Mouse (Mus musculus): ENCODE results near the gene Prkcb. TPM values are rescaled to one million over a fixed set of nuclear protein-coding genes. Genes with fewer than 3 reads are reported as not detected.

The Prkcb gene
- total RNA-seq, 1 experiment from 2014 or later, result 3.7 TPM

DNA sequence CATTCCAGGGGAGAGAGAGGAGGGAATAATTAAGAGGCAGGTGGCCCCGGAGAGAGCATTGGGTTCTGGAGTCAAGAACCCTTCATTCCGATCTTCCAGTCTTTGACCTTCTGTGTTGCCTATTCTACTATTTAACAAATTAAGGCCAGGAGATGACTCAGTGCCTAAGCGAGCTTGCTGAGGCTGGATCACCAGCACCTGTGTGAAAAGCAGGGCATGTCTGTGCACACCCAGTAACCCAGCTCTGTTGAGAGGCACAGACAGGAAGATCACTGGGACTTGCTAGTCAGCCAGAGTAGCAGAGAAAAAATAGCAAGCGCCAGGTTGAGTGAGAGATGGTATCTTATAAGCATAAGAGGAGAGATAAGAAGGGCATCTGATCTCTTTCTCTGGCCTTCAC is 146.4 kb downstream of the Prkcb start:
- no peak for ATAC-seq (replicated peaks; ENCODE audit: low read depth, poor library complexity, severe bottlenecking)

DNA sequence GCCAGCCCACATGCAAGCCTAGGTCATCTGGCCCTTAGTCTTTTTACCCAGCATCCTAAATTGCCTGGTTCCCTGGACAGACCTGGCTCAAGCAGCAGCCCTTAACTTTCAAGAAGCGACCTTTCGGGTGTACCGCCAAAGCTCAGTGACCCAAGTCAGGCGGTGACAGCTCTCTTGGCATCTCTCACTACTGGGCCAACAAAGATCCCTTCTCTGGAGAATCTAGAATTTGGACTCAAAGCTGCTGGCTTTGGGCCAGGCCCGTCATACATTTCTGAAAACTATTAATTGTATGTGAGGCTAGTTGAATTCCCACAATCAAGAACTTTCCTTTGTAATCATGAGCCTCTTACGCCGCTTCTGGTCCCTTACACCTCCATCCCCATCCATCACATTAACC is 147.0 kb downstream of the Prkcb start:
- ATAC-seq (replicated peaks; ENCODE audit: low read depth, poor library complexity, severe bottlenecking), result no peak

DNA sequence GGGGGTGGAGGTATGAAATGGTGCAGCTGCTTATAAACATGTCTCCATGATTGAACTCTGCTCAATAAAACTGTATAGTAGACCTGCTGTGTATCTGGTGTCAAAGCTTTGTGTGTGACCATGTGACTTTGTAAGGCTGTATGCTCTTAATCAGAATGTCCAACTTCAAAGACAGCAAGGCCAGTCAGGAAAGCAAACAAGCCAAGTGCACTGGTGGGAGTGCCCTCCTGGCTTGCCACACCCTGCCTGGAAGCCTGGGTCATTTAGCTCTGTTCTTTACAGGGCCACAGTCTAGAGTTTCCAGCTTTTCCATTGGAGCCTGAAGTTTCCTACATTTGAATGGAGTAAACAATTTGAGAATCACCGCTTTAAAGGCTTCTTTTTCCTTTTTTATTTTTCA is 148.8 kb downstream of the Prkcb start:
- no peak for ATAC-seq (replicated peaks; ENCODE audit: low read depth, poor library complexity, severe bottlenecking)

DNA sequence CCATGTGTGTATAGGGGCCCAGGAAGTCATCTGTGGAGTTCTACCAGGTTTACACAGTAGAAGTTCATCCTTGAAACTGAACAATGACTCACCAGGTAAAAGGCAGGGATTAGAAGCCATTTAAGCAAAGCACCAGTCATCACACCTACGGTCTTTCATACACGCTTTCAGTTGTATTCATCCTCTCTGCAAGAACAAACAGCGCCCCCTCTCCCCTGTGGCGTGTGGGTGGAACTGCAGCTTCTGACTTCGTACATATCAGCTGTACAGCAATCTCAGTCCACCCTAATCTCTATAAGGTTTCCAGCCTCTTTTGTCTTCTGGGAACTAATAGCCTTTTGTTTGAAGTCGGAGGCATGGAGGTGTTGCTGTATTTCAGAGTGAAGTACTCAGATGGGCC is 156.5 kb downstream of the Prkcb start:
- peak; percentile 88 for ATAC-seq (replicated peaks; ENCODE audit: low read depth, poor library complexity, severe bottlenecking)

DNA sequence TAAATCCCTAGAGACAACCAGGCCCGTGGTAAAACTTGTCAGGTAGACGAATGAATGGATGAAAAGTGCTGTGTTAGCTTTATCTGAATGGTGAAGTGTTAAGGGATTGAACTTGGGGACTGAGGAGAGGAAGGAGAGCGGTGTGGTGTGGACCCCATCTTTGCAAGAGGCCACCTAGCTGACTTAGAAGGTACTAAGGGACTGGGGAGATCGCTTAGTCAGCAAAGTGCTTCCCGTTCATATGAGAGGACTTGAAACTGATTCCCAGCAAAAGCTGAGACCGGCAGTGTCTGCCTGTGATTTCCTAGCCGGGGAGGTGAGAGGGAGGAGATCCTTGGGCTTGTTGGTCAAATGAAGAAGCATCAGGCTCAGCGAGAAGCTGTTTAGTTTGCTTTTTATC is 164.1 kb downstream of the Prkcb start:
- no peak for ATAC-seq (replicated peaks; ENCODE audit: low read depth, poor library complexity, severe bottlenecking)

DNA sequence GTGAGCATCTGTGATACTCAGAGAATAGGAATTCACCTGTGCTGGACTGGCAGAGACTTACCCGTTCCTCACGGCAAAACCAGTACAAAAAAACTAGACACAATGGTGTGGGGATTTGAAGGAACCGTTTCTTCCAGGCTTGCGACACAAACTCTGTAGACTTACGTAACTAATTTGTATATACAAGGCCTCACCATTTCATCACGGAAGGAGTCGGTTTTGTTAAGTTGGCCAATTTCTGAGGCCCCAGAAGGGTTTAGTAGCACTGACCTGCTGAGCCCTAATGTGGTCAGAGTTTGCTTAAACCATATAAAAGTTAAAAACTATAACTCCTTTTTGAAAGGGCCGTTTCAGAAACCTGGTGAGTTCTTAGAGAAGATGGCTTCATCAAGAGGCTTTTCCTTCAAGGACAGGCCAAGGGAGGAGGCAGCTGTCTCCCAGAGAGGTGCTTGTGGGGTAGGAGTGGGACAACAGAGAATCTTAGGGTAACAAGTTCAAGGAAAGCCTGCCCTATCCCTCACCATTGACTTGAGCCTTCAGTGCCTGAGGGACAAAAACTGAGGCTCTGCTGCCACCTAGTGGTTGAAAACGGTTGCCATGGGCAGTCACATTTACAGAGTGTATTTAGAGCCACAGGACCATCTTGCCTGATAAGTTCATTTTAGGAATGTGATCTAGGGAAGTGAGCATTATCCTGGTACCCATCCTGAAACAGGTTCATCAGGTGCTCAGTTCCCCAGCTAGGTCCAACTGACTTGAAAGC is 170.8 kb downstream of the Prkcb start:
- peak; percentile 78 for ATAC-seq (replicated peaks; ENCODE audit: low read depth, poor library complexity, severe bottlenecking)

DNA sequence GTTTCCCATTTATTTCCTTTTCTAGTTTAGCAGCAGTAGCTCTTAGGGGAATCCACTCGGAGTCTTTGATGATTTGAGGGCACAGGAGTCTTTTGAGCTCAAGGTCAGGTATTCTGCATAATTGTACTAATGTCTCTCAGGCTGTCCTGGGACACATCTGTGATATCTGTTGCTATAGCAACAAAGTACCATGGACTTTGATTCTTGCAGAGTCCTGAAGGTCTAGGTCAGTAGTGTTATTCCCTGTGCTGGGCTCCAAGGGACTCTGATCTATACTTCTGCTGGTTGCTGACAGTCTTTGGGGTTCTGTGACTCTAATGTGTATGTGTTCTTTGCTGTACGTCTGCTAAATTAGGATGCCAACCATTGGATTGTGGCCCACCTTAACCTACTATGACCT is 171.5 kb downstream of the Prkcb start:
- ATAC-seq (replicated peaks; ENCODE audit: low read depth, poor library complexity, severe bottlenecking), result no peak

DNA sequence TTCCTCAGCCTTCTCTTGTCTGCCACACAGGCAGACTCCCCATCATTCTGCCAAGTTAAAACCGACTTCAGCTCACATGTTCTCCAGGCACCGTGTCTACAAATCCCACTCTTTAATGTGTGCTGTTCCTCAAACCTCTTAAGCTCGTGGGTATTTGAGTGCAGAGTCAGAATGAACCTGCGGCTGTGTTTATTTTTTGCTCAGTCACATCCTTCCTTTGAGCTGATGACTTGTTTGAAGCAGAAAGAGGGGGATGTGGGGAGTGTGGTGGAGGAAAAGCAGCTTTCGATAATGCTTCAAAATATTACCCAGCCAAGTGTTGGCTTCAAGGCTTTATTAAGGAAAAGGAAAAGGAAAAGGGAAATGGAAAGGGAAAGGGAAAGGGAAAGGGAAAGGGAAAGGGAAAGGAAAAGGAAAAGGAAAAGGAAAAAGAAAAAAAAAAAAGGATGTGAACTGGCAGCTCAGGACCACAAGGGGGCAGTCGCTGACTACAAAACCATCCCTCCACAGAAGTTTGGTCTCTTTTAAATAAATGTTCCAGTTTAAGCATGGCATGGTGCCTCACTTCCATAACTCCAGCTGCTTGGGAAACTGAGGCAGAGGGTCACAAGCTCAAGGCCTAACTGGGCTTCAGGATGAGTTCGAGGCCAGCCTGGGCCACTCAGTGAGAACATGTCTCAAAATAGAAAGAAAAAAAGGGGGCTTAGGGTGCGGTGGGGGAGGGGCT is 177.4 kb downstream of the Prkcb start:
- ATAC-seq (replicated peaks; ENCODE audit: low read depth, poor library complexity, severe bottlenecking), result peak; percentile 60

DNA sequence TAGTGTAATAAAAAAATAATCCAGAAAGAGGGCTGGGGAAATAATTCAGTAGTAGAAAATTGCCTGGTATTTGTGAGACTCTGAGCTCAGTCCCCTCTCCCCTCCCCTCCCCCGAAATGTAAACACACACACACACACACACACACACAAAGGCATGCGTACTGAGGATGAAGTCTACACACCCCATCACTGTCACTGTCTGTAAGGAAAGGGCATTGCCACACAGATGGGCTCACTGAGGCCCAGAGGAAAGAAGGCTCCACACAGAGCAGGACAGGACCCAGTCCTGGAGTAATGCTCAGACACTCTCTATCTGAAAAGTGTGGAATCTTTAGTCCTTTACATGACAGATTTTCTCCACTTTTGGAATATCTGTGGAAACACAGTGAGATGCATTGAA is 178.2 kb downstream of the Prkcb start:
- no peak for ATAC-seq (replicated peaks; ENCODE audit: low read depth, poor library complexity, severe bottlenecking)

DNA sequence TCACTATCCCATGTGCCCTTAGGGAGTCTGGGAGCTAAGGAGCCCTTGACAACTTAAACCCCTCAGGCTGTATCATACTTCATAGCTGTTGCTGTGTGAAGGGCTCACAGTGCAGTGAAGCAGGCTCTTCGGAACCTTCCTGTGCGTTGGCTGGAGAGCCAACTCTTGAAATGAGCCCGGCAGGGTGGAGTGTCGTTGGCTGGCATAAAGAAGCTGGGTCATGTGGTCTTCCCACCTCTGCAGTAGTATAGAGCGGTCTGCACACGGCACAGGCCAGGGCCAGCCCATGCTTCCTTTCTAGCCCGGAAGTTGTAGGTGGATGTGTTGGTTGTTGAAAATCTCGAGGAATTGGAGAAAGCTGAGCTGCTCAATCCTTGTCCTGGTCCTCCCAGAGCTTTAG is 179.3 kb downstream of the Prkcb start:
- ATAC-seq (replicated peaks; ENCODE audit: low read depth, poor library complexity, severe bottlenecking), result no peak

DNA sequence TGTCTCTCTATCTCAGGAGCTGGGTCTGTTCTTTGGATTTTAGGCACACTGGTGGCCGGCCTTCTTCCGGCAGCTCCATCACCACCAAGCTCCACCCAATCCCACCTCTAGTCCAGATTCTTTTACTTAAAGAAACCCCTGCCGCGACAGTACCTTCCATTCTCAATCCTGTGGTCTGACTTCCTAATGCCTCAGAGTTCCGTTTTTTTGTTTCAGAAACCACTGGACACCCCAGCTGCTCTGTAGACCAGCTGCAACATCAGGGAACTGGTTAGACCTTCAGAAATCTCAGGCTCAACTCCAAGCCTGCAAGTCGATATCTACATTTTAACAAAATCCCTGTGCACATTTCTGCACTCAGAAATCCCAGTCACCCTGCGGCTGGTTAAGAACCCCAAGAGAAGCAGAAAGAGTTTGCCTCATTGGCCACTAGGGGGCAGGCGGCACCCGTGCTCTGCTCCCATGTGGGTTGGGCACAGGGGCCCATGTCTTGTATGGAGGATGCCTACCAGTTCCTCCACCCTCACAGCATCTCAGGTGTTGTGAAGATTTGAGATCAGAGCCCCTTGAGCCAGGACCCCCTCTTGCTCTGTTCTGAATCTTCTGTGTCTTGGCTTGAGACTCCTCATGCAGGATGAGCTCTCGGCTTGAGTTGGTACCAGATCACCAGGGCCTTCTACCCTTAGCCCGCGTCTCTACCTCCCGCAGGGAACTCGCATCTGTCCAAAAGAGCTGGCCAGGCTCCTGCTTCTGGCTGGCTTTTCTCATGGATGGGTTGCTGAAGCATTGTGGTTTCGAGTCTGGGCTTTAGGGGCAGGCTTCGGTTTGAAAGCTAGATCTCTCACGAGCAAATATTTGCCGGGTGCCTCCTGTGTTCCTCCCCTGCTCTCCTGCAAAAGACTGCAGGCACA is 182.1 kb downstream of the Prkcb start:
- ATAC-seq (replicated peaks; ENCODE audit: low read depth, poor library complexity, severe bottlenecking), result peak; percentile 73

DNA sequence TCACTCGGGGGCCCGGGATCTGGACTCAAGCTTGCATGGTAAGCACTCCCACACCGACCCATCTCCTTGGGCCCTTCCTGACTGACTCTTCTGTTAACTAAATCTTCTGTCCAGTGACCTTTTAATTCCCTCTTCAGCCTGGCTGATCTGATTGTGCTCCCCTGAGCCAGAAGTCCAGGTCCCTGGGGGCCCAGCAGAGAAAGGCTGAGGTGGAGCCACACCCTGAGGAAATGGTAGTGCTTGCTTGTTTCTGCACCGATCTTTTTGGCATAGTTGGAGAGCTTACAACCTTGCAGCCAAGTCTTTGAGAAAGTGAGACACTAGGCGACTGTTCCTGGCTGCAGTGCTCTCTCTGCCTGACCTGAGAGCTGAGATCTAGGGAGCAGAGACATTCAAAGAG is 183.7 kb downstream of the Prkcb start:
- no peak for ATAC-seq (replicated peaks; ENCODE audit: low read depth, poor library complexity, severe bottlenecking)

DNA sequence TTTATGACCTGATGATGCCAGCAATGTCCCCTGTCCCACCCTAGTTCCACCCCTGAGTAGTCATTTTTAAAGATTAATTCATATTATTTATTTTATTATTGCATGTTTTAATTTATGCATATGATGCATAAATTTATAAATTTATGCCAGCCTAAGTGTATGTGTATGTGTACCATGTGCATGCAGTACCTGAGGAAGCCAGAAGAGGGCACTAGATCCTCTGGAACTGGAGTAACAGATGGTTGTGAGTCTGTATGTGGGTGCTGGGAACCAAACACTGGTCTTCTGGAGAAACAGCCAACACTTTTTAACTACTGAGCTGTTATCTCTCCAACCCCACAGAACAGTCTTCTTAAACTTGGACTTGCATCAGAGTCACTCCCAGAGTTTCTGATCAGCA is 186.5 kb downstream of the Prkcb start:
- ATAC-seq (replicated peaks; ENCODE audit: low read depth, poor library complexity, severe bottlenecking), result no peak

DNA sequence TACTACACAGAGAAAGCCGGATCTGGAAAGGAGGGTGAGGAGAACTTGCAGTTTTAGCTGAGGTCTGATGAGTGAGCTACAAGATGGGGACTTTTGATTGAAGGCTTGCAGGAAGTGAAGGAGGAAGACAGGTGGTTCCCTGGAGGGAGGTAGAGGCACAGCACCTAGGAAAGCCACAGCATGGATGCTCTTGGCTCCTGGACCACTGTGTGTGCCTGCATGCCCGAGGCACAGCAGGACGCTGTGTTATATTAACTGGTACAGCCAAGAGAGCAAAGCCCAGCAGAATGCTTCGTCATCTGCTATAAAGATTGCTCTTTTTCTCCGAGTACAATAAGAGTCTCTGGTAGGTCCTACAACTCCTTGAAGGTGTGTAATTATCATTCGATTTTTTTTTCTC is 188.1 kb downstream of the Prkcb start:
- ATAC-seq (replicated peaks; ENCODE audit: low read depth, poor library complexity, severe bottlenecking), result no peak

DNA sequence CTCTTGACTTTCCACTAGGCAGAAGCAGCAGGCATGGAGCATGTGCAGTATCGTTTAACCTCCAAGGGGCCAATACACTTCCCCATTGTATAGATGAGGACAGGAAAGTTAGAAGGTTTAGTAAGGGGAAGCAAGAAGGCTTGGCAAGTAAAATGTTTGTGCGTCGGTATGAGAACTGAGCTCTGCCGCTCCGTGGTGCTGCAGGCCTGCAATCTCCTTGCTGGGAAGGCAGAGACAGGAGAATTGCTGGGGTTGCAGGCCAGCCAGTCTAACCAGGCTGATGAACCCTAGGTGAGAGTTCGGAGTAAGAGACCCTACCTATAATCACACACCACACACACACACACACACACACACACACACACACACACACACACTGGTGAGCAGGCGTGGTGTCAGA is 188.6 kb downstream of the Prkcb start:
- ATAC-seq (replicated peaks; ENCODE audit: low read depth, poor library complexity, severe bottlenecking), result no peak

DNA sequence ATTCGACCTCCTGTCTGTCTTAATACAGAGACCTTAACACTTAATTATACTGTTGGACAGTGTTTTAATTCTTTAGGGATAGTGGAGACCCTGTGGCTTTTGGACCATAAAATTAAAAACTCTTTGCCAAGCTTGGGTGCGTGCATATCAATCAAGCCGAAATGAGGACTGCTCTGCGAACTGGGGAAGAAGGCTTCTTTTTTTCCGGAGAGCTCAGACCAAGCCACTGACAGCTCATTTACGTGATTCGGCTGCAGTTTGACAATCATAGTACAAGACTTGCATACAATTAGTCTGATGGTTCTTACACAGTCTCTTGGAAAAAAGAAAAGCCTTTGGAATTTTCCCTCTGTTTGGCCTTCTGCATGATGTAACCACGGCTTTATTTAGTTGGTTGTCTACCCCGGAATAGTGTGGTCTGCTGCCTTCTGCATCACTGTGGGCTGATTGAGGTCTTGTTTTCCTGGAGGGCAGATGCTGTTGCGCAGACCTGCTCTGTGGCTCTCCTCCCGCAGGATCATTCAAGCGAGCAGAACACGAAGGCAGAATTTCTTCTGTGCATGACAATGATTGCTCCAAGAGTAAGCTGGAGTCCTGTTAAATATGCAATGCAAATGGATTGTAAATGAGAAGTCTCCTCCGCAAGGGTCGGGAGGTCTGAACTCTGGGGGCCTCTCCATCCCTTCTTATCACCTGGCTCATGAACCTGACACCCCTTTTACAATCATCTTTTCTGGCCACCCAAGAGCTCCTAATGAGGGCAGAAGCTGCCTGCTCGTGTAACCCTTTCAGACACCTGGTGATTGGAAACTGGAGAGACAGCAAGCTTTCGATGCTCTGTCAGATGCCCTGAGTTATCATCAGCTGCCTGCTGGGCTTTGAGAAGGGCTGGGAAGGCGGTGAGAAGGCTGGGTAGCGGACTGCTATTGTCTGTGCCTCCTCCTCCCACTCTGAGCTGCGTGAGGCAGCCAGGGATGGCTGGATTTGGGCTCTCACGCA is 189.3 kb downstream of the Prkcb start:
- no peak for ATAC-seq (replicated peaks; ENCODE audit: low read depth, poor library complexity, severe bottlenecking)

DNA sequence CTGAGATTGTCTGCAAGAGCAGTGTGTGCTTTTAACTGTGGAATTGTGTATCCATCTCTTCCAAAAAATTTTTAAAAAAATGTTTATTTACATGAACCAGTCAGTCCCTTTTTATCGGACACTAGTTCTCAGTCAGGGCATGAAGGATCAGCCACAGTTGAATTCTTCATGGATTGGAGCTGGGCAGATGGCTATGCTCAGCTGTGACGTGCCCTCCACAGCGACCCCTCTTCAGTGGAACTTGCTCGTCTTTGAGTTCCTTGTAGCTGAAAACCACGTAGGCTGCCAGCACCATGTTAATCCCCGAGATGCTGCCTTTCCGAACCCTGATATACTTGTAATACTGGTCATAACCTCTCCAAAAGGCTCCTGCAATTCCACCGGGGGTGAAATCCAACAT is 195.4 kb downstream of the Prkcb start:
- no peak for ATAC-seq (replicated peaks; ENCODE audit: low read depth, poor library complexity, severe bottlenecking)

DNA sequence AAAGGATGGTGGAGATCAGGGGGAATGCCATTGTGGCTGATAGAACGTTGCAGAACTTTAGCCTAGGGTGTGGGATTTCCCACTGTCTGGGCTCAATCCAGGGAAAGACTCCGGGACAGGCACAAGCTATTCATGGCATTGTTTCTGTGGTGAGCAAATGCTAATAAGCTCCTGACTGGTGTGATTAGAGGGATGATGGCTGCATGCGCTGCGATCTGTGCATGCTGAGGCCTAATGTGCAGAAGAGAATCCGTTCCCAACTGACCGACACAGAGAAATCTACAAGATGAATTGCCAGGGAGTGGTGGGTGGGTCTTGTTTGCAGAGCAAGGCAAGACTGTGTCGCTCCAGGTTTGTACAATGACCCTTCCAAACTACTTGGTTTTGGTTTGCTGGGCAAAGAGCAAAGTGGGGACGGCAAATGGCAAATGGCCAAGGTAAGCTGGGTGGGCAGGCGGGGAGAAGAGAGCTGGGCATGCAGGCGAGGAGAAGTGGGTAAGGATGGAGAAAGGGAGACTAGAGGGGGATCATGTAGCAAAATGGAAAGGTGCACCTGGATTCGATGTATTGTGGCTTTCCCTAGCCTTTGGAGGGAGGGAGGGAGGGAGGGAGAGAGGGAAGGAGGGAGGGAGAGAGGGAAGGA is 199.5 kb downstream of the Prkcb start:
- ATAC-seq (replicated peaks; ENCODE audit: low read depth, poor library complexity, severe bottlenecking), result no peak

DNA sequence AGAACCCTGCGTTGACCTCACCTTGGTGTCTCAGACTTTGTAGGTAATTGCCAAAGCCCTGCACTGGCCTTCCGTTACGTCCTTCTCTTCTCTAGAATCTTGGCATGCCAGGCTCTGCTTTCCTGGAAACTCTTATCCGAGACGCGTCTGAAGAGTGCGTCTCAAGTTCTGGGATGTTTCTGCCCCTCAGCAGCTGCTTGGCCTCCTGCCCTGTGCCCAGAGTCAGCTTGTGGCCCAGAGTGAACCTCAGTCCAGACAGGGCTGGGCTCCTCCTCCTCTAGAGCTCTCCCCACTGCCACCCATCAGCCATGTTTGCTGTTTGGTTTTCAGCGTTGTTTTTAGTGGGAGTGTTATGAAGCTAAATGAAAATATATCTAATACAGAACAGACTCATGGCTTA is 203.5 kb downstream of the Prkcb start:
- no peak for ATAC-seq (replicated peaks; ENCODE audit: low read depth, poor library complexity, severe bottlenecking)
